Mouse (Mus musculus) bone marrow macrophage, adult 2 months (primary cell): ENCODE results near the gene Prrx2.

ENCODE experiments used
- CTCF ChIP-seq: IDR thresholded peaks from 2 replicates; pipeline ENCODE4 v1.5.1; 2012; ENCODE audit warnings: low read depth, mild to moderate bottlenecking, low read length, moderate library complexity
- POLR2A ChIP-seq: IDR thresholded peaks from 2 replicates; pipeline ENCODE4 v1.6.1; 2012; ENCODE audit warnings: mild to moderate bottlenecking, low read depth, low read length, borderline replicate concordance

DNA sequence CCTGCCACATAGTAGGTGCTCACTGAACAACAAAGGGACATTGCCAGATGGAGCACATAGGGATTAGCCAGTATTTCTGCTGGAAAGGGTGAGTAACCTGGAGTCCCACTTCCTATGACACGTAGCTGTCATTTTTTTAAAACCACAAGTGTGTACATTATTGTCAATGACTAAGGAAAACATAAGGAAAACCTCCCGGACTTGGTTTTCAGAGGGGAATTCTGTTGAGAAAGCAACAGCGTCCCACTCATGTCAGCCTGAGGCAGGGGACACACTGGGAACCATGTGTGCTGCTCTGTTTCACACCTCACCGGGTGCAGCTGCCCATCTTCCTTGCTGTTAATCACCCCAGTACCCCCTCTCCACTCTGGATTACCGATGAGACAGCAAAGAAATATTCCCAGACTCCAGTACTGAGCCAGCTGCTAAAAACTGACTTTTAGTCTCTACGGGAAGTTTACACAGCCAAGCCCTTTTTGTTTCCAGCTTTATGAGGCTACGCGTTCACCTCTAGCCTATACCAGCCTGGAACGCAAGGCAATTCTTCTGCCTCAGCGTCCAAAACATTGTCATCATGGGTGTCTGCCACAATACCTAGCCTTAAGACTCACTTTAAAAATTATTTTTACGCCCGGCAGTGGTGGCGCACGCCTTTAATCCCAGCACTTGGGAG, 64.8 kb downstream of the Prrx2 start:
- TF ChIP-seq CTCF (no peak), POLR2A (no peak)
